Mouse (Mus musculus) ZHBTc4 (cell line): ENCODE results near the gene Cadps2.

Experiments
- DNase-seq: peaks from one replicate; pipeline ENCODE4 v3.0.0-alpha.2; 2011; ENCODE audit warnings: low read depth, low spot score

Cadps2 gene

GRCm38 (mm10) chr6:23567651-23568050 is 271.6 kb downstream of the Cadps2 start:
- DNase-seq = no peak

- DNase-seq = no peak
Measured at GRCm38 (mm10) chr6:23549874-23550273, 289.3 kb downstream of the Cadps2 start.

GRCm38 (mm10) chr6:23523710-23524109 is 315.5 kb downstream of the Cadps2 start:
- DNase-seq = no peak

- no peak for DNase-seq
Measured at GRCm38 (mm10) chr6:23522556-23522955, 316.7 kb downstream of the Cadps2 start.

GRCm38 (mm10) chr6:23498611-23499010 is 340.6 kb downstream of the Cadps2 start:
- no peak for DNase-seq

GRCm38 (mm10) chr6:23491804-23492203 is 347.4 kb downstream of the Cadps2 start:
- DNase-seq = peak; percentile 38

GRCm38 (mm10) chr6:23490431-23490830 is 348.8 kb downstream of the Cadps2 start:
- no peak for DNase-seq

GRCm38 (mm10) chr6:23489046-23489445 is 350.2 kb downstream of the Cadps2 start:
- no peak for DNase-seq

GRCm38 (mm10) chr6:23472686-23473085 is 366.5 kb downstream of the Cadps2 start:
- peak; percentile 67 for DNase-seq

- DNase-seq = no peak
Measured at GRCm38 (mm10) chr6:23471830-23472229, 367.4 kb downstream of the Cadps2 start.

- DNase-seq = no peak
Measured at GRCm38 (mm10) chr6:23467885-23468284, 371.3 kb downstream of the Cadps2 start.

- peak; percentile 41 for DNase-seq
Measured at GRCm38 (mm10) chr6:23462600-23463280, 376.5 kb downstream of the Cadps2 start.

- peak; percentile 79 for DNase-seq
Measured at GRCm38 (mm10) chr6:23457748-23458147, 381.5 kb downstream of the Cadps2 start.

- no peak for DNase-seq
Measured at GRCm38 (mm10) chr6:23453907-23454306, 385.3 kb downstream of the Cadps2 start.

- DNase-seq = no peak
Measured at GRCm38 (mm10) chr6:23439897-23440296, 399.3 kb downstream of the Cadps2 start.

GRCm38 (mm10) chr6:23410256-23411049 is 428.8 kb downstream of the Cadps2 start:
- peak; percentile 76 for DNase-seq

GRCm38 (mm10) chr6:23394131-23394530 is 445.1 kb downstream of the Cadps2 start:
- no peak for DNase-seq

GRCm38 (mm10) chr6:23392711-23393110 is 446.5 kb downstream of the Cadps2 start:
- DNase-seq = no peak

- DNase-seq = no peak
Measured at GRCm38 (mm10) chr6:23386711-23387110, 452.5 kb downstream of the Cadps2 start.

- no peak for DNase-seq
Measured at GRCm38 (mm10) chr6:23383004-23383347, 456.2 kb downstream of the Cadps2 start.

- no peak for DNase-seq
Measured at GRCm38 (mm10) chr6:23382283-23383003, 456.8 kb downstream of the Cadps2 start.

GRCm38 (mm10) chr6:23376327-23376726 is 462.9 kb downstream of the Cadps2 start:
- DNase-seq = no peak
